Mouse (Mus musculus): ENCODE results near the gene Spdef.

DNA sequence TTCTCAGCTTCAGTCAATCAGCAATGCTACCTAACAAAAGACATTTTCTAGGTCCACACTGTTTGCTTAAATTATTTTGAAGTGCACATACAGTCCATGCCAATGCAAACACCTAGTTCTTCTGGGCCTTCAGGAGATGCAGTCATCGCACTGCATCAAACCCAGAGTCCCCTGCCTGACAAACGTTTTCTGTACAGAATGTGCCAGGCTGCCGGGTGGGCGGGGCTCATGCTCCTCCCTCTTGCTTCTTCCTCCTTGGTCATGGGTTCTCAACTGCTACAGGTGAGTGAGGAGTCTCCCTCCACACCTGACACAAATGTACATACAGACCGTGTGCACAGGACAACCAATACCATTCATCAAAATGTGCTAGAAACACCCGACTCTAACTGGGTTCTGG is 31.4 kb upstream of the Spdef start:
- no peak for TF ChIP-seq CTCF (IDR thresholded peaks at IDR 0.05; ENCODE audit: low read depth)
- no peak for TF ChIP-seq EP300 (optimal IDR thresholded peaks at IDR 0.05)

All from stomach, postnatal 0 days (tissue).